Mouse (Mus musculus): ENCODE data around the gene Zmynd10. TPM values are rescaled to one million over a fixed set of nuclear protein-coding genes. Genes with fewer than 3 reads are reported as not detected.

The Zmynd10 gene
- polyA plus RNA-seq, 1 experiment = 52.6 TPM

DNA sequence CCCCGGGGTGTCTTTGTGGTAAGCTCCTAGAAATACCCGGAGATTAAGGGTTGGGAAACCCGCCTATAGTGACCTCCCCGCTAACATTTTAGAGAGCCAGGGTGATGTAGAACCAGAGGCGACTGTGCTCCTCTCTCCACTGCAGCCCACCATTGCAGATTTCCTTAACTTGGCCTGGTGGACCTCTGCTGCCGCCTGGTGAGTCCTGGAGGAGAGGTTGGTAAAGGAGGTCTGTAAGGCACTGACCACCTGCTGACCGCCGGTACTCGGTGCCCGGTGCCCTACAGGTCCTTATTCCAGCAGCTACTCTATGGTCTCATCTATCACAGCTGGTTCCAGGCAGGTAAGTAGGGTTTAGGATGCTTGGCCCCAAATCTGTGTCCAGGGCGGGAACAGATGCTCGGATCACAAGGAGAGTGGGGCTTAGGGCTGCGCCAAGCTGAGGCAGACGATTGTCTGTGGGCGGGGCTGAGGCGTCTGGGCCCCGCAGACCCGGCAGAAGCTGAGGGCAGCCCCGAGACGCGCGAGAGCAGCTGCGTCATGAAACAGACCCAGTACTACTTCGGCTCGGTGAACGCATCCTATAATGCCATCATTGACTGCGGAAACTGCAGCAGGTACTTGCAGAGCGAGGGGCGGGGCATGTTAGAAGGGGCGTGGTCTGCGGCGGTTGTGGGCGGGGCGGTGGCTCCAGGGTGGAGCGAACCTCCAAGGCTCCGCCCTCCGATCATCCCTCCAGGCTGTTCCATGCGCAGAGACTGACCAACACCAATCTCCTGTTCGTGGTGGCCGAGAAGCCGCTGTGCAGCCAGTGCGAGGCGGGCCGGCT, 20.7 kb upstream of the Zmynd10 start:
- Histone ChIP-seq H3K36me3 (ENCODE audit: control insufficient read depth, insufficient read depth, low read length) (no peaks in the 10 kb centered on the region), H3K4me1 (ENCODE audit: control insufficient read depth, insufficient read depth, low read length) (no peaks in the 10 kb centered on the region; the same call in 1 of the 2 replicates), H3K27ac (ENCODE audit: insufficient read depth, low read depth, low read length) (no peak overlapping the region), H3K4me3 (ENCODE audit: insufficient read depth, low read depth, low read length) (peak overlapping the region; percentile 17; the same call in 1 of the 2 replicates), H3K27me3 (replicated peaks; ENCODE audit: control insufficient read depth, insufficient read depth, low read length) (no peaks in the 10 kb centered on the region)
- 6% methylated on average over 44 of the region's 44 CpGs for WGBS
- TF ChIP-seq CTCF (conservative IDR thresholded peaks at IDR 0.05; ENCODE audit: insufficient read depth, insufficient read length, low read depth, low read length) (no peak), POLR2A (IDR thresholded peaks at IDR 0.05; ENCODE audit: low read depth, low read length) (no peak)
- DNase-seq = peak; percentile 84

DNA sequence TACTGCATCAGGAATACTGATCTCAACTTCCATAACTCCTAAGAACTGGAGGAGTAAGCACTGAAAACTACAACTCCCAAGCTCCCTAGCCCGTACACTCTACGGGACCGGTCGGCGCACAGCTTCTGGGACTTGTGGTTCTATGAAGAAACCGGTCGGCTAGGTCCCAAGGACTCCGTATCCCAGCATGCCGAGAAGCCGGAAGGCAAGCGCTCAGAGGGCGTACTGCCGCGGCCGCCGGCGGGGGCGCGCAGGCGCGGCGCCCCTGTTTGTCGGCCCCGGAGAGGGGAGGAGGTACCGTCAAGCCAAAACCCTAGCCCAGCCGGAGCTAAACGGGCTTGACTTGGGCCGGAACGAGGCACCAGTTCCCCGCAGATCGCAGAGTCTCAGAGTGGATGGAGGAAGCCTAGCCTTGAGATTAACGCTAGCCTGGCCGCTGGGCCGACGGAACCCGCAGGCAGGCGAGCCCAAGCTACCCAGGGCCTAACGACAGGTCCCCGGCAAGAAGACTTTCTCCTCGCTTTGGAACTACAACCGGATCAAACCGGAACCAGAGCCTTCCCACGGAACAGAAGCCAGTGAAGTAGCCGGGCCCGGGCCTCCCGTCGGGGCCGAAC, 13.2 kb upstream of the Zmynd10 start, which contains the start of gene Tmem115:
TSS of gene Tmem115 (plus strand) at position 155 of the 617 bp plus-strand sequence.
- TF ChIP-seq POLR2A (IDR thresholded peaks at IDR 0.05; ENCODE audit: low read depth, low read length) (peak; percentile 49), CTCF (conservative IDR thresholded peaks at IDR 0.05; ENCODE audit: insufficient read depth, insufficient read length, low read depth, low read length) (no peak)
- under 1% methylated on average over 48 of the region's 48 CpGs for WGBS
- DNase-seq = peak; percentile 98

DNA sequence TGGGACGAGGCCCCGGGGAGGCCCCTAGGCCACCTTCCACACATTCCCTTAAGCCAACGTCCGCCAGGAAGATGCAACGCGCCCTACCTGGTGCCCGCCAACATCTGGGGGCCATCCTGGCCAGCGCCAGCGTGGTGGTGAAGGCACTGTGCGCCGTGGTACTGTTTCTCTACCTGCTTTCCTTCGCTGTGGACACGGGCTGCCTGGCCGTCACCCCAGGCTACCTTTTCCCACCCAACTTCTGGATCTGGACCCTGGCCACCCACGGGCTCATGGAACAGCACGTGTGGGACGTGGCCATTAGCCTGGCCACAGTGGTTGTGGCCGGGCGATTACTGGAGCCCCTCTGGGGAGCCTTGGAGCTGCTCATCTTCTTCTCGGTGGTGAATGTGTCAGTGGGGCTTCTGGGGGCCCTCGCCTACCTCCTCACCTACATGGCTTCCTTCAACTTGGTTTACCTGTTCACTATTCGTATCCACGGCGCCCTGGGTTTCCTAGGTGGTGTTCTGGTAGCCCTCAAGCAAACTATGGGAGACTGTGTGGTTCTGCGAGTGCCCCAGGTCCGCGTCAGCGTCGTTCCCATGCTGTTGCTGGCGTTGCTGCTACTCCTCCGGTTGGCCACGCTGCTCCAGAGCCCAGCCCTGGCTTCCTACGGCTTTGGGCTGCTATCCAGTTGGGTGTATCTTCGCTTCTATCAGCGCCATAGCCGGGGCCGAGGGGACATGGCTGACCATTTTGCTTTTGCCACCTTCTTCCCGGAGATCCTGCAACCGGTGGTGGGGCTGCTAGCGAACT, 12.5 kb upstream of the Zmynd10 start:
- DNase-seq = no peak
- Histone ChIP-seq H3K4me3 (ENCODE audit: insufficient read depth, low read depth, low read length) (peak overlapping the region; percentile 89), H3K36me3 (ENCODE audit: control insufficient read depth, insufficient read depth, low read length) (0 out of 2 replicates have a peak, but pooled peaks cover 2% of the 10 kb centered on the region), H3K27ac (ENCODE audit: insufficient read depth, low read depth, low read length) (peak overlapping the region; percentile 91), H3K4me1 (ENCODE audit: control insufficient read depth, insufficient read depth, low read length) (peaks cover 13% of the 10 kb centered on the region; the same call in 1 of the 2 replicates), H3K27me3 (replicated peaks; ENCODE audit: control insufficient read depth, insufficient read depth, low read length) (no peaks in the 10 kb centered on the region)
- under 1% methylated on average over 40 of the region's 40 CpGs for WGBS
- TF ChIP-seq POLR2A (IDR thresholded peaks at IDR 0.05; ENCODE audit: low read depth, low read length) (no peak), CTCF (conservative IDR thresholded peaks at IDR 0.05; ENCODE audit: insufficient read depth, insufficient read length, low read depth, low read length) (no peak)

More for the DNA sequence above, 13.2 kb upstream of the Zmynd10 start, which contains the start of gene Tmem115:
- peaks cover 13% of the 10 kb centered on the region; the same call in 1 of the 2 replicates for H3K4me1 ChIP-seq (ENCODE audit: control insufficient read depth, insufficient read depth, low read length)
- peak within 1 kb of the TSS; percentile 89 for H3K4me3 ChIP-seq (ENCODE audit: insufficient read depth, low read depth, low read length)
- peak within 1 kb of the TSS; percentile 91 for H3K27ac ChIP-seq (ENCODE audit: insufficient read depth, low read depth, low read length)
- no peaks in the 10 kb centered on the region for H3K27me3 ChIP-seq (replicated peaks; ENCODE audit: control insufficient read depth, insufficient read depth, low read length)
- H3K36me3 ChIP-seq (ENCODE audit: control insufficient read depth, insufficient read depth, low read length) = 0 out of 2 replicates have a peak, but pooled peaks cover 2% of the 10 kb centered on the region

DNA sequence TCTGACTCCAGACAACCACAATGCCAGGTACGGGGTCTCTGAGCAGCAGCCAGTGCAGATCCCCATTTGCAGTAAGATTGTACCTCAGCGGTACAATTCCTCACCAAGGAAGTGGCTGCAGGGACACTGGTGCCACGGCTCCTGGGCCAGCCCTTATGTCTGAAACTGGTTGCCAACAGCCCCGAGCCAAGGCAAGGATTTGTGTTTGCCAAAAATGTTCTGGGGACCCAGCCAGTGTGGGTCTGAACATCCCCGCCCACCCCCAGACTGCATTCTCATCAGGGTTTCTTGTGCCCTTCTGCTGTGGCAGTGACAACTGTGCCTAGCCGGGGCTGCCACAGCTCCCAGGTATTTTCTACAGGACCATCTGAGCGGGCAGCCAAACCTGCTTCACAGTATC, 8.9 kb upstream of the Zmynd10 start:
- Histone ChIP-seq H3K4me1 (ENCODE audit: control insufficient read depth, insufficient read depth, low read length) (peaks cover 17% of the 10 kb centered on the region; the same call in 1 of the 2 replicates), H3K27me3 (replicated peaks; ENCODE audit: control insufficient read depth, insufficient read depth, low read length) (no peaks in the 10 kb centered on the region), H3K4me3 (ENCODE audit: insufficient read depth, low read depth, low read length) (no peak overlapping the region), H3K27ac (ENCODE audit: insufficient read depth, low read depth, low read length) (no peak overlapping the region), H3K36me3 (ENCODE audit: control insufficient read depth, insufficient read depth, low read length) (0 out of 2 replicates have a peak, but pooled peaks cover 2% of the 10 kb centered on the region)
- TF ChIP-seq POLR2A (IDR thresholded peaks at IDR 0.05; ENCODE audit: low read depth, low read length) (no peak), CTCF (conservative IDR thresholded peaks at IDR 0.05; ENCODE audit: insufficient read depth, insufficient read length, low read depth, low read length) (no peak)
- WGBS = 92% methylated on average over 7 of the region's 7 CpGs
- DNase-seq = no peak

DNA sequence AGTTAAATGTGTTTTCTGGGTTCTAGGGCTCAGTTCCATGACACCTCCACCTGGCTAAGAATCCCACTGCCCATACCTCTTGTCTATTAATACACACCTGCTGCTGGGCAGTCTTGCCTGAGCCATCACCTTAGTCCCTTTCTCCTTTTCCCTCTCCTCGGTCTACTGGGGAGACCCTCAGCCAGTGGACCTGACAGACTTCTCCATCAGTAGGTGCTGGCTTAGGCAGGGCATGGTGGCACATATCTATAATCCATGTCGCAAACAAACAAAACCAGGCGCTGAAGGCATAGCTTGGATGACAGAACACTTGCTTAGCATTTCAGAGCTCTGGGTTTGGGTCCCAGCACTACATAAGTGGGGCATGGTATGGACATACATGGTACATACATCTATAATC, 8.4 kb upstream of the Zmynd10 start:
- Histone ChIP-seq H3K27me3 (replicated peaks; ENCODE audit: control insufficient read depth, insufficient read depth, low read length) (no peaks in the 10 kb centered on the region), H3K36me3 (ENCODE audit: control insufficient read depth, insufficient read depth, low read length) (0 out of 2 replicates have a peak, but pooled peaks cover 2% of the 10 kb centered on the region), H3K4me1 (ENCODE audit: control insufficient read depth, insufficient read depth, low read length) (peaks cover 17% of the 10 kb centered on the region; the same call in 1 of the 2 replicates), H3K27ac (ENCODE audit: insufficient read depth, low read depth, low read length) (no peak overlapping the region), H3K4me3 (ENCODE audit: insufficient read depth, low read depth, low read length) (no peak overlapping the region)
- TF ChIP-seq POLR2A (IDR thresholded peaks at IDR 0.05; ENCODE audit: low read depth, low read length) (no peak), CTCF (conservative IDR thresholded peaks at IDR 0.05; ENCODE audit: insufficient read depth, insufficient read length, low read depth, low read length) (no peak)
- no peak for DNase-seq
- WGBS = 96% methylated on average over 3 of the region's 3 CpGs

DNA sequence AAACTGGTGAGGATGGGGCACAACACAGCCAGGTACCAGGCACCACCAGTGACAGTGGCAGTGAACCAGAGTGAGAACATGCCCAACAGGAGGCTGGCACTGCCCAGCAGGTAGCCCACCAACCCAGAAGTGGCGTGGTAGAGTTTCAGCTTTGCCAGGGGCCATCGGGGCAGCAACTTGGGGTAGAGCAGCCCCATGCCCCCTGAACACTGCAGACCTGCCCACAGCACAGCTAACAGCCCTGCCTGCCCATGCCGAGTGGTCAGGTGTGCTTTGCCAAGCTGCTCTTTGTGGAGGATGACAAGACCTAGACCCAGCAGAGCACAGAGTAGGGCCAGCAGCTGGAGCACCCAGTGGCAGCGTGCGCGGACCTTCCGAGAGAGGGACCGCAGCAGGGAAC, 7.2 kb upstream of the Zmynd10 start:
- Histone ChIP-seq H3K36me3 (ENCODE audit: control insufficient read depth, insufficient read depth, low read length) (0 out of 2 replicates have a peak, but pooled peaks cover 2% of the 10 kb centered on the region), H3K4me3 (ENCODE audit: insufficient read depth, low read depth, low read length) (no peak overlapping the region)
- 94% methylated on average over 8 of the region's 8 CpGs for WGBS

More for the DNA sequence above, 7.2 kb upstream of the Zmynd10 start:
- H3K27me3 ChIP-seq (replicated peaks; ENCODE audit: control insufficient read depth, insufficient read depth, low read length) = no peaks in the 10 kb centered on the region
- TF ChIP-seq POLR2A (IDR thresholded peaks at IDR 0.05; ENCODE audit: low read depth, low read length) (no peak), CTCF (conservative IDR thresholded peaks at IDR 0.05; ENCODE audit: insufficient read depth, insufficient read length, low read depth, low read length) (no peak)
- H3K4me1 ChIP-seq (ENCODE audit: control insufficient read depth, insufficient read depth, low read length) = peaks cover 17% of the 10 kb centered on the region; the same call in 1 of the 2 replicates
- DNase-seq = no peak
- no peak overlapping the region for H3K27ac ChIP-seq (ENCODE audit: insufficient read depth, low read depth, low read length)
